Mouse (Mus musculus) embryonic fibroblast, embryonic 13.5 days (primary cell): Measurements from ENCODE around the gene Tomm20l.
"Not testable (repeated sequence)": the region's sequence is repeated elsewhere in the genome, so short reads cannot be mapped to it uniquely, and the experiment has no call there.

ENCODE experiments used
- CTCF ChIP-seq: IDR thresholded peaks from 2 replicates; pipeline ENCODE4 v1.5.1; 2011; ENCODE audit warnings: mild to moderate bottlenecking, control low read depth, low read length, moderate library complexity, borderline replicate concordance; ENCODE audit not compliant: insufficient read depth
- POLR2A ChIP-seq: IDR thresholded peaks from 2 replicates; pipeline ENCODE4 v1.6.1; 2011; ENCODE audit warnings: low read depth, mild to moderate bottlenecking, control low read depth, low read length, moderate library complexity

DNA sequence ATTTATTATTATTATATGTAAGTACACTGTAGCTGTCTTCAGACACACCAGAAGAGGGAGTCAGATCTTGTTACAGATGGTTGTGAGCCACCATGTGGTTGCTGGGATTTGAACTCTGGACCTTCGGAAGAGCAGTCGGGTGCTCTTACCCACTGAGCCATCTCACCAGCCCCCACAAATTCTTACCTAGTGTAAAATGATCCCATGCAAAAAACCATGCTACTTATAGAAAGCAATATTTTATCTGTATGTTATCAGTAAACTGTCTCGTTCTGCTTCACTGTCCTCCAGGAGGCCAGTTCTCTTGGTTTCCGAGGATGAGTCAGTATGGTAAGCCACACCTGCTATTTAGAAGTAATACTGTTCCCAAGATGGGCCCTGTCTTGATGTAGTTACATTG lies 7.0 kb upstream of the Tomm20l start:
- TF ChIP-seq CTCF, POLR2A: not testable (repeated sequence)
